Mouse (Mus musculus) sigmoid colon, adult 10 weeks (tissue): ENCODE measurements around the gene Upf3b. TPM values are rescaled to one million over a fixed set of nuclear protein-coding genes. Genes with fewer than 3 reads are reported as not detected.

Experiments
- polyA plus RNA-seq: library from polyadenylated mRNA; stranded (reverse); fragments of 350-450 nt; fragmentation: Illumina TruSeq; extraction: RNeasy Lipid Tissue Mini Kit (QIAGEN cat#74804); gene quantifications from one replicate; pipeline ENCODE4 v1.2.3, GENCODE M21; 2014; ENCODE audit warnings: low read depth, low replicate concordance

Upf3b gene
- polyA plus RNA-seq: 136 TPM

DNA sequence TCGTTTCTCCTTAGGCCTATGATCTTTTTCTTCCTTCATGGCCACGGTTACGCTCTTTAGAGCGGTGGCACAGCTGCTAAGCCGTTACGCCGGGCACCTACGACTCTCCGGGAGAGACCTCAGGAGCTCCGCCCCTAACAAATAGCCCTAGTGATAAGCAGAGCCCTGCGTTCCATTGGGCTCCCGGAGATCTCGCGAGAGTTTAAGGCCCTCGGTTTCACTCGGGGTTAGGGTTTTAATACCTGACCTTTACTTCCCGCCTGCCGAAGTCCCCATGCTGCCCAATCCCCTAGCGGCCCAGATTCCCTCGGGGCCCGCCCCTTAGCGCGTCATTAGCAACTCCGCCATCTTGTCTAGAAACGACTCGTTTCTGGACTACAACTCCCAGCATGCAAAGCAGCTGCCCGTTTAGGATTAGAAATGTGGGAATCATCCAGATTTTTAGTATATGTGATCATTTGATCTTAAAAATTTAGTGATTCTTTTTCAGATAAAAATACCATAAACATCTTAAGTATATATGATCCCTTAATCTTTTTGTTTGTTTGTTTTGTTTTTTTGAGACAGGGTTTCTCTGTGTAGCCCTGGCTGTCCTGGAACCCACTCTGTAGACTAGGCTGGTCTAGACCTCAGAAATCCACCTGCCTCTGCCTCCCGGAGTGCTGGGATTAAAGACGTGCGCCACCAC is at the start of gene Upf3b:
TSS of gene Upf3b (minus strand) at position 130 of the 688 bp plus-strand sequence.

DNA sequence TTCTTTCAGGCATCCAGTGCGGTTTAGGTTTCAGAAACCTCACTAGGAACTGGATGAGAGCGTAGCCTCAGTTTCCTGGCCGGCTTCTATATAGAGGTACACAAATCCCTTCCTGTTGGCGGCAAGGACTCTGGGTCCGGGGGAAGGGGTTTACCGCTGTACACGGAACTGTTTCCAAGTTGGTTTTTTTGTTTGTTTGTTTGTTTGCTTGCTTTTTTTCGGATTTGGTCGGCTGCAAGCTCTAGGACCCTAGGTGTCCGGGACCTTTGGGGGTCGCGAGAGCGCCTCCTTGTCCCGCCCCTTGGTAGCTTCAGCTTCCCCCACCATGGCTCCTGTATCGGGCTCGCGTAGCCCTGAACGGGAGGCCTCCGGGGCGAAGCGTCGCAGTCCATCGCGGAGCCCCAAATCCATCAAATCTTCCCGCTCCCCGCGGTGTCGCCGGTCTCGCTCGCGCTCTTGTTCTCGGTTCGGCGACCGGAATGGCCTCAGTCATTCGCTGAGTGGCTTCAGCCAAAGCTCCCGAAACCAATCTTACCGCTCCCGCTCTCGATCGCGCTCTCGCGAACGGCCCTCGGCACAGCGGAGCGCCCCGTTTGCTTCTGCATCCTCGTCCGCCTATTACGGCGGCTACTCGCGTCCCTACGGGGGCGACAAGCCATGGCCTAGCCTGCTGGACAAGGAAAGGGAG is 16.7 kb upstream of the Upf3b start, which contains the start of gene Nkap:
TSS of gene Nkap (plus strand) at position 125 of the 688 bp plus-strand sequence.

DNA sequence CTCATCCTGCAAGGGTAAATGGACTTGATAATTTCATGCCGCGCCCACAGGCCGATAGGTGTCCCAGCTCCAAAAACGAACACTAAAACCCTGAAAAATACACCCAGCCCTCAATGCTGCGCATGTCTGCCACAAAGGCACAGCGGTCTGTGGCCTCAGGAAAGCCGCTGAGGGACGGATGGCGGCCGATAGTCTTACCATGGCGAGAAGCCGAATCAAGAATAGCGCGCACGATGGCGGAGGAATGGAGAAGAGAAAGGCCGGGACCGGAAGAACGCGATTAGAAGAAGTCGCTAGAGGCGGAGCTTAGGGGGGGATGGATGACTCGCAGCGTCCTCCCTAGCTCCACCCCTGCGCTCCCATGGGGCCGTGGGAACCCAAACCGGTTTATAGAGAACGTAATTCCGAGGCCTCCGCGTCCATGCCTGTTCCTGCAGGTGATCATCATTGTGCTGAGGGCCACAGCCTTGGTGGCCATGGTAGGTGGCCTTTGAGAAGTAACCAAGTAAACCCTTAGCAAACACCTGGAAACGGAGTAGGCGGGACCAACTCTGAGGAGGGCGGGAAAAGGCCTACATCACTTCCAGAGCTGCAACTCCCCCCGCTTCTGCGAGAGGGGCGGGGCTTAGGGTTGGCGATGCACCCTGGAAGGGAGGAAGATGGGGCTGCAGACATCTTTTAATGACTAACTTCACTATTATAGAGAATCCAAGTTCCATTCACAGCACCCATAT is 25.0 kb downstream of the Upf3b start, which contains the start of gene Rpl39:
TSS of gene Rpl39 (minus strand) at position 476 of the 734 bp plus-strand sequence.

DNA sequence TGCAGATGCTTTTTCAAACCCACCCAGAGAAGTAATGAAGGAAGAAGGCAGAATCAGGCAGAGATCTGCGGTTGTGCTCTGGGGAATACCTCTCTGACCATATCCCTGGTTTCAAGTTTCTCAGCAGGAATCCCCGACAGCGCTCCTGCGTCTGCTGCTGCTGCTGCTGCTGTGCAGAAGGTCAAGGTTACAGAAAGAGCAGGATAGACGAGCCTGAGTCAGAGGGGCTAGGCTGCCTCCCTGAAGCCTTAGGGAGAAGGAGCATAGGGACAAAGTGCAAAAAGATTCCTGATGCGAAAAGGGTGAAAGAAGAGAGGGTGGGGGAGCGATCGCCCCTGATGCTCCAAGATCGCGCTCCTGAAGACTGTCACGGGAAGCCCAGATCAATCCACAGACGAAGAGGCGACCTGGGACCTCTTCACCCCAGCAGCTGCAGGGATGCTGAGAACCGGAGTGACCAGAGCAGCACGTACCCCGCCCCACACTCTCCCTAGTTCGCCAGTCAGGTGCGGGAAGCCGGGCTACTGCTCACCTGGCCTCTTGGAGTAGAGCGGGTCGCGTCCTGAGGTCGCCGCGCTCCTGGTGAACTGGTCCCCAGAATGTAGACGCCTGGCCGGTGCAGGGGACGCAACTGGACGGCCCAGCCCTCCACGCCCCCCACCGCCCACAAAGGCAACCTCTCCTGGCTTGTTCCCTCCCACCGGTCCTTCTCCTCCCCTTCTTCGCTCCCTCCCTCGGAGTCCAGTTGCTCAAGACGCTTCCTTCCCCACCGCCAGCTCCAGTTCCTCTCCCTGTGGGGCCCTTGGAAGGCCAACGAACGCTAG is 61.8 kb downstream of the Upf3b start, which contains the start of gene Sowahd:
TSS of gene Sowahd (plus strand) at position 780 of the 824 bp plus-strand sequence.

Other genes with a start within 250 kb of the Upf3b start
- 190 TPM for gene Ube2a, start 236.4 kb downstream of the Upf3b start, polyA plus RNA-seq
- gene C330007P06Rik, start 236.2 kb downstream of the Upf3b start, polyA plus RNA-seq: 90.6 TPM
- gene Nkrf, start 207.4 kb downstream of the Upf3b start, polyA plus RNA-seq: 15.9 TPM
- 17.8 TPM for gene Sept6, start 118.5 kb downstream of the Upf3b start, polyA plus RNA-seq
- not detected for gene Sowahd, start 61.5 kb downstream of the Upf3b start, polyA plus RNA-seq
- gene Rpl39, start 24.9 kb downstream of the Upf3b start, polyA plus RNA-seq: 1,455 TPM
- gene Nkap, start 16.5 kb upstream of the Upf3b start, polyA plus RNA-seq: 54.6 TPM
- gene Akap14, start 58.5 kb upstream of the Upf3b start, polyA plus RNA-seq: not detected
- 318 TPM for gene Ndufa1, start 80.8 kb upstream of the Upf3b start, polyA plus RNA-seq
- gene Rnf113a1, start 80.9 kb upstream of the Upf3b start, polyA plus RNA-seq: not detected
- not detected for gene Gm9, start 100.7 kb upstream of the Upf3b start, polyA plus RNA-seq
- gene Rhox1, start 111.9 kb upstream of the Upf3b start, polyA plus RNA-seq: not detected
- not detected for gene Rhox2a, start 134.7 kb upstream of the Upf3b start, polyA plus RNA-seq
- gene Rhox3a, start 139.6 kb upstream of the Upf3b start, polyA plus RNA-seq: not detected
- not detected for gene Rhox4a, start 155.0 kb upstream of the Upf3b start, polyA plus RNA-seq